Mouse (Mus musculus) neural tube, embryonic 14.5 days (tissue): ENCODE measurements at regions not wholly inside any gene's neighbourhood (a gene's known extent, or its start where the extent isn't known, plus 50 kb on each side); places are given as distances from the start of the nearest gene placed in this dataset.

Source experiments
- ATAC-seq: fragments of 200-750 bp; cut with Nextera tagmentation; 2 replicates; pipeline ENCODE4 v1.8.0; 2017; ENCODE audit warnings: low read depth, mild to moderate bottlenecking, moderate TSS enrichment, moderate library complexity
- H3K27ac ChIP-seq: fragments of 300-500 bp; sonication (generic); 2 replicates; pipeline ENCODE4 v1.5.1; 2014; ENCODE audit warnings: low read depth, mild to moderate bottlenecking, control low read depth, low read length, moderate library complexity, mixed read lengths
- H3K27me3 ChIP-seq: fragments of 300-500 bp; sonication (generic); 2 replicates; pipeline ENCODE4 v1.6.1; 2014; ENCODE audit warnings: low read length; ENCODE audit not compliant: control insufficient read depth, insufficient read depth
- H3K36me3 ChIP-seq: fragments of 300-500 bp; sonication (generic); 2 replicates; pipeline ENCODE4 v1.6.1; 2014; ENCODE audit warnings: low read length, mixed read lengths; ENCODE audit not compliant: control insufficient read depth, insufficient read depth
- H3K4me1 ChIP-seq: fragments of 300-500 bp; sonication (generic); 2 replicates; pipeline ENCODE4 v1.6.1; 2014; ENCODE audit warnings: low read length; ENCODE audit not compliant: control insufficient read depth, insufficient read depth
- H3K4me2 ChIP-seq: fragments of 300-500 bp; sonication (generic); 2 replicates; pipeline ENCODE4 v1.6.1; 2014; ENCODE audit warnings: mild to moderate bottlenecking, low read depth, low read length, control low read depth
- H3K4me3 ChIP-seq: fragments of 300-500 bp; sonication (generic); 2 replicates; pipeline ENCODE4 v1.5.1; 2014; ENCODE audit warnings: low read depth, low read length, control low read depth, mixed read lengths
- H3K9ac ChIP-seq: fragments of 300-500 bp; sonication (generic); replicated peaks from 2 replicates; pipeline ENCODE4 v1.6.1; 2014; ENCODE audit warnings: low read depth, mild to moderate bottlenecking, control low read depth, low read length, mixed read lengths
- H3K9me3 ChIP-seq: fragments of 300-500 bp; sonication (generic); 2 replicates; pipeline ENCODE4 v1.6.1; 2016; ENCODE audit warnings: low read length; ENCODE audit not compliant: control insufficient read depth
- WGBS: fragments of 180-500 bp; shearing (Covaris S2); extraction: QIAGEN DNeasy Blood & Tissue Kit; methylation state at CpG from one replicate; pipeline ENCODE4 v1.1.7; 2014; 5-methylcytosine and 5-hydroxymethylcytosine counted together

- Histone ChIP-seq H3K4me3 (no peak overlapping the region), H3K4me1 (no peaks in the 10 kb centered on the region), H3K9ac (no peak overlapping the region), H3K9me3 (no peaks in the 10 kb centered on the region), H3K4me2 (no peak overlapping the region), H3K27me3 (no peaks in the 10 kb centered on the region), H3K27ac (no peak overlapping the region), H3K36me3 (no peaks in the 10 kb centered on the region)
- ATAC-seq = no peak
- WGBS = 89% methylated on average over 5 of the region's 5 CpGs
Observed at GRCm38 (mm10) chr15:61588956-61589355, 666.1 kb upstream of the A1bg start.

GRCm38 (mm10) chr15:61582335-61582734 is 659.5 kb upstream of the A1bg start:
- Histone ChIP-seq H3K36me3 (no peaks in the 10 kb centered on the region), H3K4me2 (no peak overlapping the region), H3K27ac (no peak overlapping the region), H3K4me3 (no peak overlapping the region), H3K9ac (no peak overlapping the region), H3K4me1 (no peaks in the 10 kb centered on the region), H3K9me3 (no peaks in the 10 kb centered on the region), H3K27me3 (no peaks in the 10 kb centered on the region)
- ATAC-seq = no peak
- 64% methylated on average over 2 of the region's 2 CpGs for WGBS

- Histone ChIP-seq H3K4me2 (no peak overlapping the region), H3K36me3 (no peaks in the 10 kb centered on the region), H3K9ac (no peak overlapping the region), H3K27ac (no peak overlapping the region), H3K9me3 (no peaks in the 10 kb centered on the region), H3K4me1 (no peaks in the 10 kb centered on the region), H3K4me3 (no peak overlapping the region), H3K27me3 (no peaks in the 10 kb centered on the region)
- no peak for ATAC-seq
Observed at GRCm38 (mm10) chr15:61563347-61563746, 640.5 kb upstream of the A1bg start.

DNA sequence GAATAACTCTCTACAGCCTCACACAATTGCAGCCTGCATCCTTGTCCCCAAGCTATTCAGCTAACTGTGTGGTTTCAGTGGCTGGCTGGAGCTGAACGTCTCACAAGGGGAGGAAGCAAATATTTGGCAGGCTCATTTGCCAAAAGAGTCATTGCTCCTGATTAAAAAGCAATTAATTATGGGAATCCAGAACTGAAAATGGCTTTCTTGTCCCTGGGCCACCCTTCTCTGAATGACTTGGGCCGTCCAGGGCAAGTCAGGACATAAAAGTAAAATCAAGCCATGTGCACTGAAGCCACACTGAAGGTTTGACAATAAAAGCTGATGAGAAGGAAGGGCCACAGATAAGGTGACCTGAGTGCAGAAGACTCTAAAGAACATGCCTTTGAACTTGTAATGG is 639.4 kb upstream of the A1bg start:
- Histone ChIP-seq H3K27ac (no peak overlapping the region), H3K9ac (no peak overlapping the region), H3K4me2 (no peak overlapping the region), H3K9me3 (no peaks in the 10 kb centered on the region), H3K36me3 (no peaks in the 10 kb centered on the region), H3K27me3 (no peaks in the 10 kb centered on the region), H3K4me1 (no peaks in the 10 kb centered on the region), H3K4me3 (no peak overlapping the region)
- 17% methylated on average over 2 of the region's 2 CpGs for WGBS
- ATAC-seq = no peak

- no peak overlapping the region for H3K4me3 ChIP-seq
- no peaks in the 10 kb centered on the region for H3K36me3 ChIP-seq
- 90% methylated on average over 2 of the region's 2 CpGs for WGBS
Observed at GRCm38 (mm10) chr15:61553908-61554307, 631.1 kb upstream of the A1bg start.

DNA sequence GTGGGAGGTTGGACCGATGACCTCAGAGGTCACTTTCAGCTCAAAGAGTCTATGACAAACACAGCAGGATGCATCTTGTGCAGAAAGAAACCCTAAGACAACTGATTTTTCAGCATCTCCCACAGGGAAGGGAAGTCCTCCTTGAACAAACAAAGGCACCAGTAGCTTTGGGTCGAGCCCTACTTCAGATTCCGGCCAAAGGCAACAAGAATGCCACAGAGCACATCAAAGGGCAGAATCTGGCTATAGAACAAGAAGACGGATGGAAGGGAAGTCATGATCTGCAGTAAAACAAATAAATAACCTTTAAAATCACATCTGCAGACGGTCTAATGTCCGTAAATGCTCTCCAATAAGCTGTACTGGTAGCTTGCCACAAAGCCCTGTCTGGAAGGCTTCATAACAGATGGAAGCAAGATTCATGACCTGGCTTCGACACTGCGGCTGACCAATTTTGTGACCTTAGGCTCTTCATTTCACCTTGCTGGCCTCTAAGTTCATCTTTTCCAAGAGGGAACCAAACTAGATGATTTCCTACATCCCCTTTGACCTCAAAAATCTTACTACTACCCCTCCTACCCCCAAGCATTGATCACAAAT is 630.4 kb upstream of the A1bg start:
- H3K9me3 ChIP-seq = no peaks in the 10 kb centered on the region
- H3K27me3 ChIP-seq = no peaks in the 10 kb centered on the region
- H3K4me3 ChIP-seq = no peak overlapping the region
- 24% methylated on average over 8 of the region's 8 CpGs for WGBS
- no peaks in the 10 kb centered on the region for H3K4me1 ChIP-seq
- H3K27ac ChIP-seq = no peak overlapping the region
- no peaks in the 10 kb centered on the region for H3K36me3 ChIP-seq
- H3K4me2 ChIP-seq = no peak overlapping the region
- ATAC-seq = no peak
- no peak overlapping the region for H3K9ac ChIP-seq

More at GRCm38 (mm10) chr15:61553908-61554307, 631.1 kb upstream of the A1bg start:
- no peak overlapping the region for H3K9ac ChIP-seq
- no peak overlapping the region for H3K27ac ChIP-seq
- no peak overlapping the region for H3K4me2 ChIP-seq
- ATAC-seq = no peak
- H3K9me3 ChIP-seq = no peaks in the 10 kb centered on the region
- no peaks in the 10 kb centered on the region for H3K4me1 ChIP-seq
- no peaks in the 10 kb centered on the region for H3K27me3 ChIP-seq

GRCm38 (mm10) chr15:61551206-61551605 is 628.4 kb upstream of the A1bg start:
- Histone ChIP-seq H3K9me3 (no peaks in the 10 kb centered on the region), H3K27ac (no peak overlapping the region), H3K9ac (no peak overlapping the region), H3K36me3 (no peaks in the 10 kb centered on the region), H3K4me3 (no peak overlapping the region), H3K4me2 (no peak overlapping the region), H3K27me3 (no peaks in the 10 kb centered on the region), H3K4me1 (no peaks in the 10 kb centered on the region)
- no peak for ATAC-seq
- 91% methylated on average over 5 of the region's 5 CpGs for WGBS

GRCm38 (mm10) chr15:61548400-61548799 is 625.6 kb upstream of the A1bg start:
- 86% methylated on average over 4 of the region's 4 CpGs for WGBS
- H3K4me2 ChIP-seq = no peak overlapping the region
- no peak for ATAC-seq
- H3K27me3 ChIP-seq = no peaks in the 10 kb centered on the region
- no peak overlapping the region for H3K4me3 ChIP-seq
- H3K27ac ChIP-seq = no peak overlapping the region
- H3K9ac ChIP-seq = no peak overlapping the region
- no peaks in the 10 kb centered on the region for H3K36me3 ChIP-seq
- H3K9me3 ChIP-seq = no peaks in the 10 kb centered on the region
- no peaks in the 10 kb centered on the region for H3K4me1 ChIP-seq

GRCm38 (mm10) chr15:61546608-61547007 is 623.8 kb upstream of the A1bg start:
- no peak overlapping the region for H3K4me2 ChIP-seq
- H3K9ac ChIP-seq = no peak overlapping the region
- H3K9me3 ChIP-seq = no peaks in the 10 kb centered on the region
- ATAC-seq = no peak
- H3K36me3 ChIP-seq = no peaks in the 10 kb centered on the region
- no peaks in the 10 kb centered on the region for H3K4me1 ChIP-seq
- 93% methylated on average over 3 of the region's 3 CpGs for WGBS
- no peak overlapping the region for H3K4me3 ChIP-seq
- no peaks in the 10 kb centered on the region for H3K27me3 ChIP-seq
- H3K27ac ChIP-seq = no peak overlapping the region
